Mouse (Mus musculus) bone marrow, adult 2 months (tissue): ENCODE data around the gene Fam114a2. TPM values are rescaled to one million over a fixed set of nuclear protein-coding genes. Genes with fewer than 3 reads are reported as not detected.

ENCODE experiments used
- H3K27ac ChIP-seq: fragments of 200-500 bp; 2 replicates; pipeline ENCODE4 v1.5.1; 2012; ENCODE audit warnings: low read depth, mild to moderate bottlenecking, control low read depth, inconsistent platforms, low read length; ENCODE audit not compliant: control insufficient read depth, poor library complexity, insufficient read depth
- H3K4me1 ChIP-seq: fragments of 200-500 bp; 2 replicates; pipeline ENCODE4 v1.6.1; 2011; ENCODE audit warnings: low read length; ENCODE audit not compliant: control insufficient read depth, insufficient read depth
- H3K4me3 ChIP-seq: fragments of 200-500 bp; replicated peaks from 2 replicates; pipeline ENCODE3; 2011; ENCODE audit warnings: mild to moderate bottlenecking, low read depth, low read length, control low read depth; ENCODE audit not compliant: control insufficient read depth
- CTCF ChIP-seq: fragments of 200-500 bp; IDR thresholded peaks from 2 replicates; pipeline ENCODE4 v1.5.1; 2011; ENCODE audit warnings: low read length, control low read depth; ENCODE audit not compliant: control insufficient read depth, insufficient read depth
- POLR2A ChIP-seq: fragments of 200-500 bp; IDR thresholded peaks from 2 replicates; pipeline ENCODE4 v1.6.1; 2011; ENCODE audit warnings: low read depth, mild to moderate bottlenecking, control low read depth, low read length, borderline replicate concordance; ENCODE audit not compliant: control insufficient read depth
- WGBS: fragments of 180-500 bp; shearing (Covaris S2); methylation state at CpG from one replicate; pipeline ENCODE4 v1.1.7; 2018; 5-methylcytosine and 5-hydroxymethylcytosine counted together
- polyA plus RNA-seq: library from polyadenylated mRNA; stranded (reverse); fragments of >200 nt; gene quantifications from 2 replicates; pipeline ENCODE4 v1.2.4, GENCODE M21; 2011; ENCODE audit warnings: low replicate concordance; ENCODE audit not compliant: missing spikeins, insufficient read depth, insufficient read length

Fam114a2 gene
- polyA plus RNA-seq, 1 experiment, result 31.0 TPM

- H3K27ac ChIP-seq, result no peak overlapping the region
- whole genome bisulfite sequencing, result 91% methylated on average over 6 of the region's 6 CpGs
- H3K4me3 ChIP-seq, result no peak overlapping the region
- no peak for TF ChIP-seq POLR2A
- no peak for TF ChIP-seq CTCF
- no peaks in the 10 kb centered on the region for H3K4me1 ChIP-seq
Observed at GRCm38 (mm10) chr11:57506899-57507298, 11.5 kb downstream of the Fam114a2 start.

GRCm38 (mm10) chr11:57503155-57503554, 15.3 kb downstream of the Fam114a2 start:
- TF ChIP-seq POLR2A (no peak), CTCF (no peak)
- Histone ChIP-seq H3K4me3 (no peak overlapping the region), H3K4me1 (no peaks in the 10 kb centered on the region), H3K27ac (no peak overlapping the region)
- 92% methylated on average over 5 of the region's 5 CpGs for WGBS

DNA sequence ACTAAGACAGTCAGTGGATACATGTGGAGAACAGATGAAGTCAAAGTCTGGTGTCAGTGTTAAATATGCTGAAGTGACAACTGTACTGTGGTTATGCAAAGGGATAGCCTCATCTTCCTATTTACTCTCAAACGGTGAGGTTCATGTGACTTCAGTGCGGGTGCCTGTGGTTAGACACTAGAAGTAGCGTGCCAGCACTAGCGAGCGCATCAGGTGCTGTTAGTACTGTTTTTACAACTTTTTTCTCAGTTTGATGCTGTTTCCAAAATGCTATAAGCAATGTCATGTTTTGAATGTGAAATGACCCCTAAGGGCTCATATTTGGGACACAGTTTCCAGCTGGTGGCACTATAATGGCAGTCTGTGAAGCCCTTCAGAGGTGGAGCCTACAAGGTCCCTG, 20.2 kb downstream of the Fam114a2 start:
- 87% methylated on average over 5 of the region's 5 CpGs for WGBS
- Histone ChIP-seq H3K27ac (no peak overlapping the region), H3K4me3 (no peak overlapping the region), H3K4me1 (no peaks in the 10 kb centered on the region)
- TF ChIP-seq POLR2A, result no peak
- no peak for TF ChIP-seq CTCF

DNA sequence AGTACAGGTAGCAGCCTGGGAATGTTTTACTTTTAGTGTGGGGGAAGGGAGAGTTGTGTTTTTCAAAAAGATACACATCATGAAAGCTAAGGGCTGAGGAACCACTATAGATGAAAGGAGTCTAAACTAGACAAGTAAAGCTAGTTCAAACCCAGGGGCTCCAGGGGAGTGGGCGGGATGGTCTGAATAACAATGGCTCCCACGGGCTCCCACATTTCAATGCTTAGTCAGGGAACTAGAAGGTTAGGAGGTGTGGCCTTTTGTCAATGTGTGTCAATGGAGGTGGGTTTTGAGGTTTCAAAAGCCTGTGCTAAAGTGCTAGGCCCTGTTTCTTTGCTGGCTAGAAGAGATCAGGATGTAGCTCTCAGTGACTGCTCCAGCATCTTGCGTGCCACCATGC, 20.7 kb downstream of the Fam114a2 start:
- TF ChIP-seq POLR2A (no peak), CTCF (no peak)
- 77% methylated on average over 3 of the region's 3 CpGs for WGBS
- Histone ChIP-seq H3K4me3 (no peak overlapping the region), H3K27ac (no peak overlapping the region), H3K4me1 (no peaks in the 10 kb centered on the region)

GRCm38 (mm10) chr11:57496462-57497039, 21.9 kb downstream of the Fam114a2 start:
- Histone ChIP-seq H3K4me1 (no peaks in the 10 kb centered on the region; the same call in 1 of the 2 replicates), H3K4me3 (no peak overlapping the region), H3K27ac (no peak overlapping the region)
- WGBS, result 81% methylated on average over 3 of the region's 3 CpGs
- no peak for TF ChIP-seq POLR2A
- no peak for TF ChIP-seq CTCF

- 67% methylated on average over 5 of the region's 5 CpGs for WGBS
- Histone ChIP-seq H3K4me3 (no peak overlapping the region), H3K4me1 (no peaks in the 10 kb centered on the region; the same call in 1 of the 2 replicates), H3K27ac (no peak overlapping the region)
- TF ChIP-seq CTCF (no peak), POLR2A (no peak)
Observed at GRCm38 (mm10) chr11:57488436-57488835, 30.0 kb downstream of the Fam114a2 start.

GRCm38 (mm10) chr11:57478077-57478476, 40.3 kb downstream of the Fam114a2 start:
- TF ChIP-seq CTCF (no peak), POLR2A (no peak)
- Histone ChIP-seq H3K27ac (no peak overlapping the region), H3K4me1 (no peaks in the 10 kb centered on the region), H3K4me3 (no peak overlapping the region)
- 86% methylated on average over 5 of the region's 5 CpGs for WGBS

- TF ChIP-seq POLR2A (no peak), CTCF (peak; percentile 39)
- Histone ChIP-seq H3K4me3 (no peak overlapping the region), H3K27ac (no peak overlapping the region), H3K4me1 (no peaks in the 10 kb centered on the region)
- WGBS, result 40% methylated on average over 6 of the region's 6 CpGs
Observed at GRCm38 (mm10) chr11:57475119-57475518, 43.3 kb downstream of the Fam114a2 start.
